Comparison of ENCODE assay signal across 15 mouse cellular contexts in genomic region chr4:124393595-124393994, GRCm38 (mm10).
"Had no signal": no experiment of that assay in that cellular context is flagged by ENCODE, and none has a peak within 500 bp of the region (broad histone marks: within the 10 kb centered on the region; RNA-seq: fewer than 3 reads in every experiment).

No protein-coding gene starts in this region.

- H3K9me3 ChIP-seq: liver, embryonic 13.5 days; midbrain, embryonic 12.5 days; midbrain, embryonic 15.5 days; neural tube, embryonic 13.5 days had no signal

- H3K27ac ChIP-seq: liver, embryonic 13.5 days; midbrain, embryonic 12.5 days; midbrain, embryonic 15.5 days; neural tube, embryonic 13.5 days had no signal

- DNase-seq: kidney, adult 8-10 months; kidney, postnatal 25 days; liver, embryonic 13.5 days; lung, adult 2 months; lung, postnatal 14 days; lung, postnatal 4 days; retina, postnatal 1 day; right cerebral cortex, postnatal 14 days; thymus, adult 18-20 months; thymus, postnatal 36 days had no signal

- ATAC-seq: intestine, embryonic 16.5 days; midbrain, embryonic 15.5 days had no signal

- H3K4me1 ChIP-seq: liver, embryonic 13.5 days had no signal

- H3K27me3 ChIP-seq: liver, embryonic 13.5 days; midbrain, embryonic 15.5 days had no signal

- H3K36me3 ChIP-seq: liver, embryonic 13.5 days; midbrain, embryonic 12.5 days; midbrain, embryonic 15.5 days; neural tube, embryonic 13.5 days had no signal

- H3K4me3 ChIP-seq: liver, embryonic 13.5 days; midbrain, embryonic 12.5 days; midbrain, embryonic 15.5 days; myocyte; neural tube, embryonic 13.5 days had no signal

- H3K4me2 ChIP-seq: liver, embryonic 13.5 days; midbrain, embryonic 12.5 days; midbrain, embryonic 15.5 days; neural tube, embryonic 13.5 days had no signal

- H3K9ac ChIP-seq: liver, embryonic 13.5 days; midbrain, embryonic 12.5 days; midbrain, embryonic 15.5 days; neural tube, embryonic 13.5 days had no signal
